Mouse (Mus musculus) MEL (cell line): ENCODE results near the gene Reps1.

Experiments used
- CTCF ChIP-seq, 3 experiments: IDR thresholded peaks in 2 of 3; conservative IDR thresholded peaks in 1 of 3; 2 replicates each; pipeline ENCODE4 v1.5.1; 2011 to 2012; ENCODE audit warnings: low read length in 3 of 3, low read depth in 2 of 3, mild to moderate bottlenecking in 2 of 3, improper control_type of control experiment in 1 of 3, inconsistent platforms in 1 of 3, mixed read lengths in 1 of 3, moderate library complexity in 1 of 3; ENCODE audit not compliant: control insufficient read depth in 1 of 3, insufficient read depth in 1 of 3, poor library complexity in 1 of 3, severe bottlenecking in 1 of 3
- EP300 ChIP-seq, 2 experiments: IDR thresholded peaks; 2 replicates each; pipeline ENCODE4 v1.6.1; 2011; ENCODE audit warnings: improper control_type of control experiment in 2 of 2, low read length in 2 of 2, low read depth in 1 of 2, mild to moderate bottlenecking in 1 of 2
- MAX ChIP-seq: IDR thresholded peaks from 2 replicates; pipeline ENCODE4 v1.6.1; 2011; ENCODE audit warnings: low read length, improper control_type of control experiment
- USF1 ChIP-seq: IDR thresholded peaks from 2 replicates; pipeline ENCODE4 v1.6.1; 2014; ENCODE audit warnings: low read depth, mild to moderate bottlenecking, inconsistent platforms, low read length, improper control_type of control experiment, moderate library complexity
- USF2 ChIP-seq, 2 experiments: IDR thresholded peaks; 2 replicates each; pipeline ENCODE4 v1.6.1; 2011 to 2012; ENCODE audit warnings: improper control_type of control experiment in 2 of 2, low read length in 2 of 2, borderline replicate concordance in 1 of 2, inconsistent platforms in 1 of 2, low read depth in 1 of 2, mild to moderate bottlenecking in 1 of 2; ENCODE audit not compliant: insufficient read depth in 1 of 2

DNA sequence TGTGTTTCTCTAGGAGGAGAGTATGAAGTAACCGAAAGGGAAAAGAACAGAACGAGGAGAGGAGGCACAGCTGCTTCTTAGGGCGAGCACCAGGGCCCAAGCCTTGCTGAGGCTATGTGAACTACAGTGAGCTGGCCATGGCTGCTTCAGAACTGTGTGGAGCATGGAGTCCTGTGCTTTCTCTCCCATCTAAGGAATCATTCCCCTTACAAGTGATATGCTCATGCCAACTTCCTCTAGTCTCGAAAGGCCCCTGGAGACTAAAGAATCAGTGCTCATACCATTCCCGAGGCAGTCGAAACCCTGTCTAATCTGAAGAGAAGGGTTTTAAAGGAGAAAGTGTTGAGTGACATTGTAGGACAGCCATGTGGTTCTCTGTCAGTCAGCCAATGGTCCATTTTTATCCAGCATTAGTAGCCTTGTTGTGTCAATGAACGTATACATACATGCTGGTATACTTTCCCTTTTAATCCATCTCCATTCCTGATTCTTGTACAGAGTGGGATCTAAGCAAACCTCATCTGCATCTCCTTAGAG is 106.8 kb downstream of the Reps1 start:
- no peak for TF ChIP-seq USF1
- no peak for TF ChIP-seq EP300 (IDR thresholded peaks at IDR 0.05; ENCODE audit: low read depth in 1 of 2, low read length in 2 of 2)
- no peak for TF ChIP-seq MAX
- no peak for TF ChIP-seq CTCF (IDR thresholded peaks at IDR 0.05 in 2 of 3, conservative IDR thresholded peaks at IDR 0.05 in 1 of 3; ENCODE audit: control insufficient read depth in 1 of 3, insufficient read depth in 1 of 3, low read depth in 2 of 3, low read length in 3 of 3, poor library complexity in 1 of 3, severe bottlenecking in 1 of 3)
- no peak for TF ChIP-seq USF2 (IDR thresholded peaks at IDR 0.05; ENCODE audit: borderline replicate concordance in 1 of 2, insufficient read depth in 1 of 2, low read depth in 1 of 2, low read length in 2 of 2)
